Mouse (Mus musculus): ENCODE results near the gene Ptprs. TPM values are rescaled to one million over a fixed set of nuclear protein-coding genes. Genes with fewer than 3 reads are reported as not detected.

The Ptprs gene
- polyA plus RNA-seq, 1 experiment from 2014 or later = 15.7 TPM

DNA sequence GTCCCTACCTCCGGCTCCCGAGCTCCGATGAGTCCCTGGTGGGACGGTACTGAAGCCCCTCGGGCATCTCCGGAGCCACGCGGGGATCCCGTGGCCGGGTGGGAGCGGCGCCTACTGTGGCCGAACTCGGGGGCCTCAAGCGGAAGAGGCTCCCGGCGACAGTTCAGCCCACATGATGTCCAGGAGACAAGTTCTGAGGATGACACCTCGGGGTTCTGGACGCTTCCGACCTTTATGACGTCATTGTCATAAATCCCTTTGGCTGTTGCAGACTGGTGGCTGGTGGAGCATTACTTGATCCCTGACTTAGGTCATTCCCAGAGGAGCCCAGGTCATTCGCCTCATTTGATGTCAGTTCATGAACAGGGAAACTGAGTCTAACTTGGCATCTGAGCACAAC, 36.0 kb upstream of the Ptprs start, which contains the start of gene Znrf4:
Gene Znrf4, minus strand, starts transcription at position 122 of the 400 bp plus-strand sequence.
- WGBS = 61% methylated on average over 22 of the region's 22 CpGs
- Histone ChIP-seq H3K4me1 (replicated peaks; ENCODE audit: control insufficient read depth, insufficient read depth, low read length) (no peaks in the 10 kb centered on the region), H3K4me2 (replicated peaks; ENCODE audit: low read depth) (peak within 1 kb of the TSS; percentile 47), H3K4me3 (ENCODE audit: low read depth, low read length) (peak within 1 kb of the TSS; percentile 18), H3K27me3 (replicated peaks; ENCODE audit: control insufficient read depth, insufficient read depth, low read length) (peaks cover 38% of the 10 kb centered on the region), H3K36me3 (ENCODE audit: control insufficient read depth, insufficient read depth) (no peaks in the 10 kb centered on the region), H3K9ac (ENCODE audit: low read depth, low read length) (no peak within 1 kb of the TSS), H3K9me3 (ENCODE audit: control insufficient read depth) (no peaks in the 10 kb centered on the region), H3K27ac (ENCODE audit: low read depth, low read length) (no peak within 1 kb of the TSS)
- ATAC-seq = no peak
- no peak for TF ChIP-seq CTCF (IDR thresholded peaks at IDR 0.05; ENCODE audit: low read depth)

DNA sequence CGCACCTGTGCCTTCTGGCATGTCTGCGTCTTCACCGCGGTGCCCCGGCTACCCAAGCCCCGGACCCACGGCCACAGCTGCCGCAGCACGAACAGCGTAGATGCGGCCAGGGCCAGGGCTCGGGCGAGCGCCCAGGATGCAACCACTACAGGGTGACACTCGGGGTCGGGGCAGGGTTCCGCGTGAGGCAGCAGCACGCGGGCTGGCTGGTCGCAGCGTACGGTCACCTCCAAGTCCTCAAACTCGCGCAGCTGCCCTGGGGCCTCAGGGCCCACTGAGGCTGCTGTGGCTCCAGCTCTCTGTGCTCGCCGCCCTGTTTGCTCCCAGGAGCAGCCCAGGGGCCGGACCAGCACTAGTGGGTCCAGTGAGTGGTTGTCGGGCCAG, 35.4 kb upstream of the Ptprs start:
- no peak for TF ChIP-seq CTCF (IDR thresholded peaks at IDR 0.05; ENCODE audit: low read depth)
- H3K4me3 ChIP-seq (ENCODE audit: low read depth, low read length) = peak overlapping the region; percentile 18

DNA sequence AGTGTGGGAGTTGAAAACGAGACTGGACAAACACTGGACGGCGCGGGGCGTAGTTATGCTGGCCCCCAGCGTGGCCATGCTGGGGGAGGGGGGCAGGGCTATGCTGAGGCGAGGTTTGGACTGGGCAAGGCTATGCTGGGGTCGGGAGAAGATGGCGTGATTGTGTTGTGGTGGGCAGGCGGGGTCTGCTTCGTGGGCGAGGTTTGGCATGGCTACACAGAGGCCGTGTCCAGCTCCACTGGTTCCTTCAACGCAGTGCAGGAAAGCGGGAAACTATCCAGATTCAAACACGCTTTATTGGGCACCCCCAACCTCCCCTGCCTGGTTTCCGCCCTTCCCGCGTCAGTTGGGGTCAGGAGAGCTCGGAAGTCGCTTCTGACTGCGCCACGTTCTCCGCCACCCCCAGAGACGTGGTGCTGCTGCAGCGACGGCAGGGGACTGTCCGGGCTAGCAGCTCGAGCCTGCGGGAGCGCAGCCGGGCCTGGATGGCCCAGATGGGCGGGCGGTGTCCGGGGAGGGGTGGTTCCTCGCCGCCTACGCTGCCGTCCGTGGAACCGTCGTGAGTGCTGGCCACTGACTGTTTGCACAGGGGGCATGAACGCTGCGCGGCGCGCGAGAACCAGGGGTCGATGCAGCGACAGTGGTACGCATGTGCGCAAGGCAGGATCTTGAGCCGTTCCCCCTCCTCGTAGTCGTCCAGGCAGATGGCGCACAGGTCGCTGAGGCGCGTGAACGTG, 34.9 kb upstream of the Ptprs start:
- Histone ChIP-seq H3K27ac (ENCODE audit: low read depth, low read length) (no peak overlapping the region), H3K27me3 (replicated peaks; ENCODE audit: control insufficient read depth, insufficient read depth, low read length) (peaks cover 38% of the 10 kb centered on the region), H3K4me2 (replicated peaks; ENCODE audit: low read depth) (peak overlapping the region; percentile 47), H3K4me1 (replicated peaks; ENCODE audit: control insufficient read depth, insufficient read depth, low read length) (no peaks in the 10 kb centered on the region), H3K4me3 (ENCODE audit: low read depth, low read length) (peak overlapping the region; percentile 18), H3K36me3 (ENCODE audit: control insufficient read depth, insufficient read depth) (no peaks in the 10 kb centered on the region), H3K9ac (ENCODE audit: low read depth, low read length) (no peak overlapping the region), H3K9me3 (ENCODE audit: control insufficient read depth) (no peaks in the 10 kb centered on the region)
- no peak for TF ChIP-seq CTCF (IDR thresholded peaks at IDR 0.05; ENCODE audit: low read depth)
- 6% methylated on average over 60 of the region's 60 CpGs for WGBS
- no peak for ATAC-seq

More for the DNA sequence above, 35.4 kb upstream of the Ptprs start:
- Histone ChIP-seq H3K36me3 (ENCODE audit: control insufficient read depth, insufficient read depth) (no peaks in the 10 kb centered on the region), H3K27ac (ENCODE audit: low read depth, low read length) (no peak overlapping the region), H3K4me1 (replicated peaks; ENCODE audit: control insufficient read depth, insufficient read depth, low read length) (no peaks in the 10 kb centered on the region), H3K27me3 (replicated peaks; ENCODE audit: control insufficient read depth, insufficient read depth, low read length) (peaks cover 38% of the 10 kb centered on the region), H3K4me2 (replicated peaks; ENCODE audit: low read depth) (peak overlapping the region; percentile 47), H3K9me3 (ENCODE audit: control insufficient read depth) (no peaks in the 10 kb centered on the region), H3K9ac (ENCODE audit: low read depth, low read length) (no peak overlapping the region)
- ATAC-seq = no peak
- WGBS = 20% methylated on average over 29 of the region's 29 CpGs

DNA sequence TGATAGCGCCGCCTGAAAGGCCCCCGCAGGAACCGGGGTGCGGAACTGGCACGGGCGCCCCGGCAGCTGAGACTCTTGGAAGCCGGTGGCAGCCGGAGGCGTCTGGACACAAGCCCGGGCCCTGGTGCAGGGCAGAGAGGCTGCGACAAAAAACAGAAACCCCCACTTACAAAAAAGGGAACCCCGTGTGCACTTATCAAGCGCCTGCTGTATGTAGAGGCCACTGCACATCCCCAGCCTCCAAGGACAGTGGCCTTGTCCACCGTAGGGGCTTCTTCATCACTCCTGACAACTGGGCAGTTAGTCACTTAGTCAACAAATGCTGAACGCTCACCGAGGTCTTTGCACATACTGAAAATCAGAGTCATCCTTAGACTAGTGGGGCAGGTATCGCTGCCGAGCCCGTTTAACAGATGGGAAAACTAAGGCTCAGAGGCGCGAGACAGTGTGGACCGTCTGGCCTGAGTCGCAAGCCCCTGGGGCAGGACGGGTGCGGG, 34.2 kb upstream of the Ptprs start:
- ATAC-seq = no peak
- H3K4me3 ChIP-seq (ENCODE audit: low read depth, low read length) = peak overlapping the region; percentile 18; the same call in 1 of the 2 replicates
- H3K9ac ChIP-seq (ENCODE audit: low read depth, low read length) = no peak overlapping the region
- H3K27ac ChIP-seq (ENCODE audit: low read depth, low read length) = no peak overlapping the region
- WGBS = 27% methylated on average over 27 of the region's 27 CpGs
- peak overlapping the region; percentile 48; the same call in 1 of the 2 replicates for H3K4me2 ChIP-seq (replicated peaks; ENCODE audit: low read depth)
- H3K4me1 ChIP-seq (replicated peaks; ENCODE audit: control insufficient read depth, insufficient read depth, low read length) = no peaks in the 10 kb centered on the region
- H3K36me3 ChIP-seq (ENCODE audit: control insufficient read depth, insufficient read depth) = no peaks in the 10 kb centered on the region
- no peak for TF ChIP-seq CTCF (IDR thresholded peaks at IDR 0.05; ENCODE audit: low read depth)
- no peaks in the 10 kb centered on the region for H3K9me3 ChIP-seq (ENCODE audit: control insufficient read depth)
- peaks cover 37% of the 10 kb centered on the region for H3K27me3 ChIP-seq (replicated peaks; ENCODE audit: control insufficient read depth, insufficient read depth, low read length)

DNA sequence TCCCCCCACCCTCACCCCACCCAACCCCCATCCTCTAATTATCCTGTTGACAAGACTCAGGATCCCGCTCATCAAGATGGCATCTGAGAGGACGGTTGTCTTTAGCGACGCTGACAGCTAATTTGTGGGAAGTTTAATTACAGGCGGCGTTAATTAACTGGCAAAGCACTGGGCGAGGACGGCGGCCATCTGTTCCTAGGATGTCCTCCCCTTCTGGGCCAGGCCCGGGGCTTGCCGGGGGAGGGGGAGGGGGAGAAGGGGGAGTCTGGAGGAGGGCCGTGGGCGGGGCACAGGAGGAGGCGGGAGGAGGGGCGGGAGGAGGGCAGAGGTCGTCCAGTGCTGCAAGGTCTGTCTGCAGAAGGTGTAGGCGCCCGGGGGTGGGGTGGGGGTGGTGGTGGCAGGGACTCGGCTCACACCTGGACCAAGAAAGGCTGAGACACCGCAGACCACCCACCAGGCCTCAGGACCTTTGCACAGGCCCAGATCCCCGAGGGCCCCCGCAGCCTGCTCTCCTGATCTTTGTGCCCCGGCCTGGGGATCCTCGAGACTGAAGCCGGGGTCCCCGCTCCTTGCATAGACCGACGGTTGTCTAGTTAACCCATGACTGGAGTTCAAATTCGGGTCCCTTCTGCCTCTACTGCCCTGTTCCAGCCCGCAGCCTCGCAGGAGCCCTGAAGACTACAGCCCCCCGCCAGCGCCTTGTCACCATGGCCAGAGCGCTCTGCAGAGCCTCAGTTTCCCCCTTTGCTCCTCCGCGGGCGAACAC, 33.6 kb upstream of the Ptprs start:
- Histone ChIP-seq H3K27ac (ENCODE audit: low read depth, low read length) (no peak overlapping the region), H3K9me3 (ENCODE audit: control insufficient read depth) (no peaks in the 10 kb centered on the region), H3K4me1 (replicated peaks; ENCODE audit: control insufficient read depth, insufficient read depth, low read length) (no peaks in the 10 kb centered on the region), H3K4me2 (replicated peaks; ENCODE audit: low read depth) (peak overlapping the region; percentile 48), H3K36me3 (ENCODE audit: control insufficient read depth, insufficient read depth) (no peaks in the 10 kb centered on the region), H3K4me3 (ENCODE audit: low read depth, low read length) (0 out of 2 replicates have a peak overlapping the region, but pooled peaks have one; percentile 14), H3K27me3 (replicated peaks; ENCODE audit: control insufficient read depth, insufficient read depth, low read length) (peaks cover 34% of the 10 kb centered on the region), H3K9ac (ENCODE audit: low read depth, low read length) (no peak overlapping the region)
- 16% methylated on average over 28 of the region's 37 CpGs for WGBS
- no peak for TF ChIP-seq CTCF (IDR thresholded peaks at IDR 0.05; ENCODE audit: low read depth)
- no peak for ATAC-seq

DNA sequence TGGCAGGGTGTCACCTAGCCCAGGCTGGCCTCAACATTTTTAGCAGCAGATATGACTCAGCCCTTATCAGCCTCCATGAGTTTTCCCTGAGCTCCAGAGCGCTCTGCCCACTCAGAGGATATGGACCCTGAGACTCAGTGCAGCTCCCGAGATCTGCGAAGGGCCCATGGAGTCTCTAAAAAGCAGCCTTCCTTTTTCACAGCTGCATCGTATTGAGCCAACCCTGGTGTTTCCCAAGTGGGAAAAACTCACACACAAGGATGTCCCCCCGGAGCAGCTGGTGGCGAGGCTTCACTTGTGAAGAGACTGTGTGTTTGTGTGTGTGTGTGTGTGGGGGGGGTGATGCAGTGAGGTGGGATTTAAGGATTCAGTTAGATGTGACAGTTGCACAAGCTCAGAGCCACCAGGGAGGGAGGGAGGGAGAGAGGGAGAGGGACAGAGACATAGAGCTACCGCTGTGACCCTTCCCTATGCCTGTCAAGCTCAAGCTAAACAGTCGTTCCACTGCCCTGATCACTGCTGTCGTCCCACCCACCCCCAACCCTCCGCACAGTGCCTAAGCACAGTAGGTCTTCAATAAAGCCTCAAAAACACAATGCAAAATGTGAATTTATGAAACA, 32.8 kb upstream of the Ptprs start:
- Histone ChIP-seq H3K4me1 (replicated peaks; ENCODE audit: control insufficient read depth, insufficient read depth, low read length) (no peaks in the 10 kb centered on the region), H3K9me3 (ENCODE audit: control insufficient read depth) (no peaks in the 10 kb centered on the region), H3K4me2 (replicated peaks; ENCODE audit: low read depth) (no peak overlapping the region), H3K27ac (ENCODE audit: low read depth, low read length) (no peak overlapping the region), H3K9ac (ENCODE audit: low read depth, low read length) (no peak overlapping the region), H3K27me3 (replicated peaks; ENCODE audit: control insufficient read depth, insufficient read depth, low read length) (peaks cover 34% of the 10 kb centered on the region), H3K4me3 (ENCODE audit: low read depth, low read length) (no peak overlapping the region), H3K36me3 (ENCODE audit: control insufficient read depth, insufficient read depth) (no peaks in the 10 kb centered on the region)
- 55% methylated on average over 10 of the region's 10 CpGs for WGBS
- no peak for ATAC-seq
- TF ChIP-seq CTCF (IDR thresholded peaks at IDR 0.05; ENCODE audit: low read depth) = no peak

All from intestine, postnatal 0 days (tissue).